Mouse (Mus musculus): Measurements from ENCODE around the gene Zeb2.

Gene Zeb2

DNA sequence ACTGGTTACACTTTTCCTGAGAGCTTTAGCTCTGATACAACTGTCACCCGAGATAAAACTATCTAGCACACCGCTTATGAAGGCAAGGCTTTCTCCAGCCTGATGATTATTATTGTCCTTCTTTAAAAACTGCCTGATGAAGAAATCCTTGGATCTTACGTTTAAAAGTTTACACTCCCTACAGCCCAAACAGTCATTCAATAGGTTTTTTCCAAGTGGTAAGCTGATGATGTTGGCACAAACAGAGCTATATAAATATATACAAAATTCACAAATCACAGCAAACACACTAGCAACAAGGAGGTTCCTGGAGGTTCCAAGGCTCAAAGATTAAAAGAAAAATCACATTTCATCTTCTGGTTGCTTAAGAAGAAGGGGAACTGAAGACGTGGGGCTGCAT lies 13.1 kb downstream of the Zeb2 start:
- H3K27me3 ChIP-seq (ENCODE audit: insufficient read depth, low read length): peaks cover 57% of the 10 kb centered on the region
- no peaks in the 10 kb centered on the region for H3K36me3 ChIP-seq (ENCODE audit: insufficient read depth, low read length)
- TF ChIP-seq NANOG (IDR thresholded peaks at IDR 0.05; ENCODE audit: borderline replicate concordance, low read length) (no peak), CTCF (conservative IDR thresholded peaks at IDR 0.05; ENCODE audit: low read length) (no peak), POU5F1 (IDR thresholded peaks at IDR 0.05; ENCODE audit: borderline replicate concordance, low read length) (no peak)
- no peak overlapping the region for H3K4me3 ChIP-seq (replicated peaks; ENCODE audit: low read length)
- peaks cover 26% of the 10 kb centered on the region for H3K4me1 ChIP-seq (replicated peaks; ENCODE audit: low read depth, low read length)
- no peaks in the 10 kb centered on the region for H3K9me3 ChIP-seq (ENCODE audit: low read length)

DNA sequence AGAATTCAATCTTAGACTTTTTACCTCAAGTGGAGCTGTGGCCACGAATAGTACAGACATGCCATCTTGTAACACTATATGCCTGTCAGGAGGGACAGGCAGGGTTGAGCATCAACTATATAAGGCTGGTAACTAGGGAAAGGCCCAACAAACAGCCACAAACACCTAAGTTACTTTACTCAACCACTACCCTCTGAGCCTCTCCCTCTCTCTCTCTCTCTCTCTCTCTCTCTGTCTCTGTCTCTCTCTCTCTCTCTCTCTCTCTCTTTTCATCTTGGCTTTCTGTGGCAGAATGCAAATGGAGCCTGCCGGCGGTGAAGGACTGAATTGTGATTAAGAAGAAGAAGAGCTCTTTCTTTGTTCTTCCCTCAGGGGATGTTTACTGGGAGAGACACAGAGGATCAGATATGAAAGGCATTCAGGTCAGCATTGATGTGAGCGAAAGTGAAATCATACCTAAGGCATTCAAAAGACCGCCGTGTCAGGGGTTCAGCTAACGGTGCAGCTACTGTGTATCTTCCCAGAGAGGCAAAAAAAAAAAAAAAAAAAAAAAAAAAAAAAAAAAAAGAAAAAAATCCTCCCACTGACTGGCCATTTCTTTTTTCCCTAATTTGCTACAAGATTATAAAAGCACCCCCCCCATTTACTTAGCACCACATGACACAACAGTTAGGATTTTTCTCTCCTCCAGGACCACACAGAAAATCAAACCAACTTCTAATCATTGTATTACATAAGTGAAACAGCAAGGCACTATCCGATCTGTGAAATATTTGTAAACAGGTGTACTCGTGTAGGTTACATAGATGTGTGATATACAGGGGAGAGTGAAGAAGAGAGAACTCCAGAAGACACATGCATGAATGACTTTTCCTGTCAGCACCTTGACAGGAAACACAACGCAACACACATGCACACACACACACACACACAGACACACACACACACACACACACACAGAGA lies 13.9 kb downstream of the Zeb2 start:
- H3K36me3 ChIP-seq (ENCODE audit: insufficient read depth, low read length): no peaks in the 10 kb centered on the region
- TF ChIP-seq NANOG (IDR thresholded peaks at IDR 0.05; ENCODE audit: borderline replicate concordance, low read length): no peak
- no peak for TF ChIP-seq POU5F1 (IDR thresholded peaks at IDR 0.05; ENCODE audit: borderline replicate concordance, low read length)
- TF ChIP-seq CTCF (conservative IDR thresholded peaks at IDR 0.05; ENCODE audit: low read length): no peak
- peaks cover 21% of the 10 kb centered on the region for H3K4me1 ChIP-seq (replicated peaks; ENCODE audit: low read depth, low read length)
- peaks cover 51% of the 10 kb centered on the region for H3K27me3 ChIP-seq (ENCODE audit: insufficient read depth, low read length)
- no peak overlapping the region for H3K4me3 ChIP-seq (replicated peaks; ENCODE audit: low read length)
- H3K9me3 ChIP-seq (ENCODE audit: low read length): no peaks in the 10 kb centered on the region

DNA sequence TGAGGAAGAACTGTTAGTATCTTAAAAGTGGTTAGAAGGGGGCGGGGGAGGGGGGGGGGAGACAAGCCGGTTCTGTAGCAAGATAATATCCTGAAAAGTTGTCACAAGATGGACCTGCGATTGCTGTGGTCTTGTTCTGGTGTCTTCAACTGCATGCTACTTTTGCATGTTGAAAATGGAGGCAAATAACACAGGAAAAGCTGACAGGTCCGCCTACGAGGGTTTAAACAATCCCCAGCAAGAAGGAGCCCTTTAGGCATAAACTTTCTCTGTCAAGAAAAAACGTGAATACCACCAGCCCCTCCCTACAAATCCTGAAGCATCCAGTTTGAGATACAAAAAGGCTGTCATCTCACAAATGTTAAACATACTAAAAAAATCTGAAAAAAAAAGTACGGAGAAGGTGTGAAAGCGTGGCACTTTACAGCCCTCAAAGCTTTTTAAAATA lies 15.0 kb downstream of the Zeb2 start:
- Histone ChIP-seq H3K27me3 (ENCODE audit: insufficient read depth, low read length) (peaks cover 40% of the 10 kb centered on the region), H3K36me3 (ENCODE audit: insufficient read depth, low read length) (no peaks in the 10 kb centered on the region), H3K4me3 (replicated peaks; ENCODE audit: low read length) (no peak overlapping the region), H3K4me1 (replicated peaks; ENCODE audit: low read depth, low read length) (peaks cover 29% of the 10 kb centered on the region), H3K9me3 (ENCODE audit: low read length) (no peaks in the 10 kb centered on the region)
- TF ChIP-seq NANOG (IDR thresholded peaks at IDR 0.05; ENCODE audit: borderline replicate concordance, low read length): no peak
- no peak for TF ChIP-seq CTCF (conservative IDR thresholded peaks at IDR 0.05; ENCODE audit: low read length)
- TF ChIP-seq POU5F1 (IDR thresholded peaks at IDR 0.05; ENCODE audit: borderline replicate concordance, low read length): no peak

DNA sequence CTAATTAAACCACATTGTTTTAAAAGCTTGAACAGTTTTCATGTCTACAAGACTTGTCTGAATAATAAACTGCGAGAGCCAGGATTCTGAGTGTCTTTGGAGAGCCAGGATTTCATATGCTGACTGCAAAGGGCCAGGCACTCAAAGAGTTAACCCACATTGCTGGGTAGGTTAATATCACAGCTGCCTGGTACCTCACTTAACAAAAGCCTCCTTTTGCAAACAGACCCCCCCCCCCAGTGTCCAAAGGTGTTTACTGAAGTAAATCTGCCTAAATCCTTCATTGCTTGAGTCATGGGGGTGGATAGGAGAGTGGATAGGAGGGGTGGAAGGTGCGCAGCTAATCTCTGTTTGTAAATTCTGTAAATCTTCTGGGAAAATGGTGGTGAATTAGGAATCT lies 15.6 kb downstream of the Zeb2 start:
- Histone ChIP-seq H3K4me3 (replicated peaks; ENCODE audit: low read length) (no peak overlapping the region), H3K27me3 (ENCODE audit: insufficient read depth, low read length) (peaks cover 36% of the 10 kb centered on the region), H3K9me3 (ENCODE audit: low read length) (no peaks in the 10 kb centered on the region), H3K36me3 (ENCODE audit: insufficient read depth, low read length) (no peaks in the 10 kb centered on the region), H3K4me1 (replicated peaks; ENCODE audit: low read depth, low read length) (peaks cover 35% of the 10 kb centered on the region)
- TF ChIP-seq CTCF (conservative IDR thresholded peaks at IDR 0.05; ENCODE audit: low read length) (no peak), POU5F1 (IDR thresholded peaks at IDR 0.05; ENCODE audit: borderline replicate concordance, low read length) (no peak), NANOG (IDR thresholded peaks at IDR 0.05; ENCODE audit: borderline replicate concordance, low read length) (no peak)

DNA sequence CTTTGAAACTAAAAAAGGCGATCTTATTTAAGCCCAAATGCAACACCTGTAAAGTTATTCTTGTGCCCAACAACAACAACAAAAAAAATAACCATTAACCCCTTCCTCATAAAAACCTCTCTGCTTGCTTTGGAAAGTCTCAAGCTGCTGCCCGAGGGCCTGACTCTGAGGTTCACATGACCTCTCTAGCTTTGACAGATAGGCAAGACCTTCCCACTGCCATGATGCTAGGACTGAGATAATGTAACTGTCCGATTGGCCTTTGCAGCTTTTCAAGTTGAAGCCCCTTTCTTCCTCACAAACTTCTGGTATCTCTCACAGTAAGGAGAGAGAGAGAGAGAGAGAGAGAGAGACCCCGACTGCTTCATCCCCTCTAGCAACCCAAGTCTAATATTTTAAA lies 16.2 kb downstream of the Zeb2 start:
- TF ChIP-seq NANOG (IDR thresholded peaks at IDR 0.05; ENCODE audit: borderline replicate concordance, low read length) (no peak), POU5F1 (IDR thresholded peaks at IDR 0.05; ENCODE audit: borderline replicate concordance, low read length) (no peak), CTCF (conservative IDR thresholded peaks at IDR 0.05; ENCODE audit: low read length) (no peak)
- Histone ChIP-seq H3K4me3 (replicated peaks; ENCODE audit: low read length) (no peak overlapping the region), H3K27me3 (ENCODE audit: insufficient read depth, low read length) (peaks cover 30% of the 10 kb centered on the region), H3K36me3 (ENCODE audit: insufficient read depth, low read length) (no peaks in the 10 kb centered on the region), H3K4me1 (replicated peaks; ENCODE audit: low read depth, low read length) (peaks cover 37% of the 10 kb centered on the region), H3K9me3 (ENCODE audit: low read length) (no peaks in the 10 kb centered on the region)

DNA sequence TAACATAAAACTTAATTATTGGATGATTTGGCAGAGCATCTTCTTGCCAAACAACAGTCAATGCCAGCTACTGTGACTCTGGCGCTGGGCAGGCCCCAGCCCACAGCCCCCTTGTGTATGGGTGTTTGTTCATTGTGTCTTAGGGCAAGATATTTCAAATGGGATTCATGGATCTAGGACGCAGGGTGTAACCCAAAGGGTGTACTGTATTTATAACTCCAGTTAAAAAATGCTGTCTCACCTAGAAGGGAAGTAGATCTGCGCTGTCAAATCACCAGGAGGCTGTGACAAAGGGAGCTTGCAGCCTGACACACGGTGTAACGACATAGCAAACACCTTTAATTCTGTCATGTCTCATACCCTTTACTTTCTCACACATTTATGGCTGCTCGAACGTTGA lies 16.6 kb downstream of the Zeb2 start:
- no peaks in the 10 kb centered on the region for H3K36me3 ChIP-seq (ENCODE audit: insufficient read depth, low read length)
- peaks cover 37% of the 10 kb centered on the region for H3K4me1 ChIP-seq (replicated peaks; ENCODE audit: low read depth, low read length)
- no peak overlapping the region for H3K4me3 ChIP-seq (replicated peaks; ENCODE audit: low read length)
- H3K9me3 ChIP-seq (ENCODE audit: low read length): no peaks in the 10 kb centered on the region
- TF ChIP-seq CTCF (conservative IDR thresholded peaks at IDR 0.05; ENCODE audit: low read length) (no peak), POU5F1 (IDR thresholded peaks at IDR 0.05; ENCODE audit: borderline replicate concordance, low read length) (no peak), NANOG (IDR thresholded peaks at IDR 0.05; ENCODE audit: borderline replicate concordance, low read length) (no peak)
- H3K27me3 ChIP-seq (ENCODE audit: insufficient read depth, low read length): peaks cover 26% of the 10 kb centered on the region

DNA sequence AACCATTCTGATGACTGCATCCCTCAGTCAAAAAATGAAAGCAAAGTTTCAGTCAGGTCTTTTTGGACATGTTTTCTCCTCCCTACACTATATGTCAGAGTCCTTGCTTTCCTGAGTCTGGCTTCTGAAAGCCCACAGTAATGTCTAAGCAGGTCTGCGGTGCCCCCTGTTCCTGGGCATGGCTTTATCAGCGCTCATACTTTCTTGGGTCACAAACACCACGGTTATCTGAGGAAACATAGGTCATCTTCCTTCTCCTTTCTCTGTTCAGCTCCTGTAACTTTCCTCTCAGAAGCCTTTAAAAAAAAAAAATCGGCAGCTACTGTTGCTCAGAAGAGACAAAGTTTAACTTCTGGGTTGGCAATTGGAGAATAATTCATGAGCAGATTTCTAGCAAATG lies 17.2 kb downstream of the Zeb2 start:
- H3K9me3 ChIP-seq (ENCODE audit: low read length): no peaks in the 10 kb centered on the region
- H3K27me3 ChIP-seq (ENCODE audit: insufficient read depth, low read length): peaks cover 20% of the 10 kb centered on the region
- TF ChIP-seq POU5F1 (IDR thresholded peaks at IDR 0.05; ENCODE audit: borderline replicate concordance, low read length) (no peak), CTCF (conservative IDR thresholded peaks at IDR 0.05; ENCODE audit: low read length) (no peak), NANOG (IDR thresholded peaks at IDR 0.05; ENCODE audit: borderline replicate concordance, low read length) (no peak)
- no peaks in the 10 kb centered on the region for H3K36me3 ChIP-seq (ENCODE audit: insufficient read depth, low read length)
- no peak overlapping the region for H3K4me3 ChIP-seq (replicated peaks; ENCODE audit: low read length)
- peaks cover 32% of the 10 kb centered on the region for H3K4me1 ChIP-seq (replicated peaks; ENCODE audit: low read depth, low read length)

DNA sequence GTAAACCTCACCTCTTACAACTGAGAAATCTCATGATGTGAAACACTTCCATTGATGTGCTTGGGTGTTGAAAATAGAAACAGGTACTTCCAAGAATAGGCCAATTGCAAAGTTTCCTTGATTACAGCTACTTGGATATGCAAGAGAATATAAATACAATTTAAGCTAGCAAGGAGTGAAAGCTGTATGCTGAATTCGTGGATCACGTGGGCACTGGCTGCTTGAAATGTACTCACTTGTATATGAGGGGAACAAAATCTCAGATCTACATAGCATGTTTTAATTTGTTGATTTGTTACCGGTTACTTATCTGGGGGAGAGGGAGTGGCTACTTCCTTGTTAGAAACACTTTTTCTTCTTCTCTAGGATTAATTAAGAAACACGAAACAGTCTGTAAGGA lies 18.1 kb downstream of the Zeb2 start:
- Histone ChIP-seq H3K27me3 (ENCODE audit: insufficient read depth, low read length) (peaks cover 24% of the 10 kb centered on the region), H3K4me1 (replicated peaks; ENCODE audit: low read depth, low read length) (peaks cover 25% of the 10 kb centered on the region), H3K9me3 (ENCODE audit: low read length) (no peaks in the 10 kb centered on the region), H3K4me3 (replicated peaks; ENCODE audit: low read length) (no peak overlapping the region), H3K36me3 (ENCODE audit: insufficient read depth, low read length) (no peaks in the 10 kb centered on the region)
- no peak for TF ChIP-seq NANOG (IDR thresholded peaks at IDR 0.05; ENCODE audit: borderline replicate concordance, low read length)
- TF ChIP-seq CTCF (conservative IDR thresholded peaks at IDR 0.05; ENCODE audit: low read length): no peak
- no peak for TF ChIP-seq POU5F1 (IDR thresholded peaks at IDR 0.05; ENCODE audit: borderline replicate concordance, low read length)

Data from E14TG2a.4 (cell line).